Mouse (Mus musculus): ENCODE measurements around the gene Ephb2.

Ephb2 gene

GRCm38 (mm10) chr4:136757096-136757495 lies 78.7 kb downstream of the Ephb2 start:
- DNase-seq: no peak

GRCm38 (mm10) chr4:136756486-136756885 lies 79.3 kb downstream of the Ephb2 start:
- DNase-seq: no peak

GRCm38 (mm10) chr4:136755364-136755811 lies 80.4 kb downstream of the Ephb2 start:
- DNase-seq: no peak

GRCm38 (mm10) chr4:136754256-136754655 lies 81.5 kb downstream of the Ephb2 start:
- DNase-seq: no peak

- DNase-seq: no peak
These were observed 84.3 kb downstream of the Ephb2 start for GRCm38 (mm10) chr4:136751355-136752020.

GRCm38 (mm10) chr4:136750578-136751338 lies 85.0 kb downstream of the Ephb2 start:
- no peak for DNase-seq

- no peak for DNase-seq
These were observed 85.8 kb downstream of the Ephb2 start for GRCm38 (mm10) chr4:136749851-136750577.

GRCm38 (mm10) chr4:136749431-136749830 lies 86.4 kb downstream of the Ephb2 start:
- no peak for DNase-seq

GRCm38 (mm10) chr4:136748842-136749392 lies 86.9 kb downstream of the Ephb2 start:
- DNase-seq: no peak

GRCm38 (mm10) chr4:136746516-136746915 lies 89.3 kb downstream of the Ephb2 start:
- DNase-seq: no peak

GRCm38 (mm10) chr4:136742677-136743076 lies 93.1 kb downstream of the Ephb2 start:
- DNase-seq: peak; percentile 48

- DNase-seq: peak; percentile 56
These were observed 93.9 kb downstream of the Ephb2 start for GRCm38 (mm10) chr4:136741840-136742239.

- no peak for DNase-seq
These were observed 94.8 kb downstream of the Ephb2 start for GRCm38 (mm10) chr4:136740963-136741362.

- DNase-seq: no peak
These were observed 96.6 kb downstream of the Ephb2 start for GRCm38 (mm10) chr4:136739189-136739588.

- DNase-seq: no peak
These were observed 97.5 kb downstream of the Ephb2 start for GRCm38 (mm10) chr4:136738291-136738690.

GRCm38 (mm10) chr4:136735856-136736255 lies 99.9 kb downstream of the Ephb2 start:
- DNase-seq: peak; percentile 56

- no peak for DNase-seq
These were observed 101.5 kb downstream of the Ephb2 start for GRCm38 (mm10) chr4:136734210-136734803.

GRCm38 (mm10) chr4:136733217-136733865 lies 102.4 kb downstream of the Ephb2 start:
- DNase-seq: no peak

- DNase-seq: no peak
These were observed 103.2 kb downstream of the Ephb2 start for GRCm38 (mm10) chr4:136732536-136733121.

- no peak for DNase-seq
These were observed 104.0 kb downstream of the Ephb2 start for GRCm38 (mm10) chr4:136731761-136732160.

- no peak for DNase-seq
These were observed 104.7 kb downstream of the Ephb2 start for GRCm38 (mm10) chr4:136731008-136731609.

Measured in cerebellum, adult 9-11 months (tissue).